Mouse (Mus musculus): ENCODE results near the gene Eif3c. TPM values are rescaled to one million over a fixed set of nuclear protein-coding genes. Genes with fewer than 3 reads are reported as not detected.

The Eif3c gene
- total and polyA plus RNA-seq, 2 experiments: 64.1 to 79.4 TPM

GRCm38 (mm10) chr7:126601896-126602295 is 35.7 kb upstream of the Eif3c start:
- Histone ChIP-seq H3K4me3 (ENCODE audit: insufficient read depth, low read depth, low read length) (no peak overlapping the region), H3K36me3 (ENCODE audit: control insufficient read depth, insufficient read depth, low read length) (no peaks in the 10 kb centered on the region), H3K9ac (ENCODE audit: low read depth, low read length) (no peak overlapping the region), H3K27ac (replicated peaks; ENCODE audit: insufficient read depth, low read depth, low read length) (no peak overlapping the region), H3K27me3 (ENCODE audit: control insufficient read depth, insufficient read depth, low read length) (no peaks in the 10 kb centered on the region), H3K79me2 (ENCODE audit: control insufficient read depth, insufficient read depth, low read length) (no peaks in the 10 kb centered on the region), H3K4me1 (ENCODE audit: control insufficient read depth, insufficient read depth, low read length) (no peaks in the 10 kb centered on the region)
- no peak for TF ChIP-seq CTCF (IDR thresholded peaks at IDR 0.05; ENCODE audit: low read depth, low read length)
- TF ChIP-seq POLR2A (IDR thresholded peaks at IDR 0.05; ENCODE audit: extremely low read depth, insufficient read depth, low read length): no peak
- no peak for DNase-seq (ENCODE audit: extremely low read depth, low read depth, low spot score)
- 39% methylated on average over 5 of the region's 5 CpGs for WGBS

GRCm38 (mm10) chr7:126598919-126599318 is 32.7 kb upstream of the Eif3c start:
- 79% methylated on average over 6 of the region's 6 CpGs for WGBS
- no peaks in the 10 kb centered on the region for H3K4me1 ChIP-seq (ENCODE audit: control insufficient read depth, insufficient read depth, low read length)
- H3K36me3 ChIP-seq (ENCODE audit: control insufficient read depth, insufficient read depth, low read length): no peaks in the 10 kb centered on the region
- no peak overlapping the region for H3K4me3 ChIP-seq (ENCODE audit: insufficient read depth, low read depth, low read length)
- no peak overlapping the region for H3K9ac ChIP-seq (ENCODE audit: low read depth, low read length)
- no peak for TF ChIP-seq CTCF (IDR thresholded peaks at IDR 0.05; ENCODE audit: low read depth, low read length)
- TF ChIP-seq POLR2A (IDR thresholded peaks at IDR 0.05; ENCODE audit: extremely low read depth, insufficient read depth, low read length): no peak
- no peaks in the 10 kb centered on the region for H3K27me3 ChIP-seq (ENCODE audit: control insufficient read depth, insufficient read depth, low read length)
- no peaks in the 10 kb centered on the region for H3K79me2 ChIP-seq (ENCODE audit: control insufficient read depth, insufficient read depth, low read length)
- no peak overlapping the region for H3K27ac ChIP-seq (replicated peaks; ENCODE audit: insufficient read depth, low read depth, low read length)
- DNase-seq (ENCODE audit: extremely low read depth, low read depth, low spot score): no peak

- H3K79me2 ChIP-seq (ENCODE audit: control insufficient read depth, insufficient read depth, low read length): no peaks in the 10 kb centered on the region
- H3K27ac ChIP-seq (replicated peaks; ENCODE audit: insufficient read depth, low read depth, low read length): no peak overlapping the region
- no peaks in the 10 kb centered on the region for H3K36me3 ChIP-seq (ENCODE audit: control insufficient read depth, insufficient read depth, low read length)
- no peak for TF ChIP-seq POLR2A (IDR thresholded peaks at IDR 0.05; ENCODE audit: extremely low read depth, insufficient read depth, low read length)
- no peak for DNase-seq (ENCODE audit: extremely low read depth, low read depth, low spot score)
- H3K9ac ChIP-seq (ENCODE audit: low read depth, low read length): no peak overlapping the region
- no peaks in the 10 kb centered on the region for H3K27me3 ChIP-seq (ENCODE audit: control insufficient read depth, insufficient read depth, low read length)
- WGBS: 45% methylated on average over 6 of the region's 6 CpGs
- no peaks in the 10 kb centered on the region for H3K4me1 ChIP-seq (ENCODE audit: control insufficient read depth, insufficient read depth, low read length)
- no peak overlapping the region for H3K4me3 ChIP-seq (ENCODE audit: insufficient read depth, low read depth, low read length)
These were observed 30.2 kb upstream of the Eif3c start for GRCm38 (mm10) chr7:126596414-126596813.

GRCm38 (mm10) chr7:126595890-126596289 is 29.7 kb upstream of the Eif3c start:
- Histone ChIP-seq H3K4me3 (ENCODE audit: insufficient read depth, low read depth, low read length) (no peak overlapping the region), H3K9ac (ENCODE audit: low read depth, low read length) (no peak overlapping the region), H3K79me2 (ENCODE audit: control insufficient read depth, insufficient read depth, low read length) (no peaks in the 10 kb centered on the region), H3K36me3 (ENCODE audit: control insufficient read depth, insufficient read depth, low read length) (no peaks in the 10 kb centered on the region), H3K27ac (replicated peaks; ENCODE audit: insufficient read depth, low read depth, low read length) (no peak overlapping the region), H3K4me1 (ENCODE audit: control insufficient read depth, insufficient read depth, low read length) (no peaks in the 10 kb centered on the region), H3K27me3 (ENCODE audit: control insufficient read depth, insufficient read depth, low read length) (no peaks in the 10 kb centered on the region)
- TF ChIP-seq CTCF (IDR thresholded peaks at IDR 0.05; ENCODE audit: low read depth, low read length): no peak
- TF ChIP-seq POLR2A (IDR thresholded peaks at IDR 0.05; ENCODE audit: extremely low read depth, insufficient read depth, low read length): no peak
- DNase-seq (ENCODE audit: extremely low read depth, low read depth, low spot score): no peak
- 84% methylated on average over 5 of the region's 5 CpGs for WGBS

- Histone ChIP-seq H3K79me2 (ENCODE audit: control insufficient read depth, insufficient read depth, low read length) (no peaks in the 10 kb centered on the region), H3K4me1 (ENCODE audit: control insufficient read depth, insufficient read depth, low read length) (no peaks in the 10 kb centered on the region), H3K36me3 (ENCODE audit: control insufficient read depth, insufficient read depth, low read length) (no peaks in the 10 kb centered on the region), H3K27ac (replicated peaks; ENCODE audit: insufficient read depth, low read depth, low read length) (peak within 1 kb of the TSS; percentile 37), H3K4me3 (ENCODE audit: insufficient read depth, low read depth, low read length) (peak within 1 kb of the TSS; percentile 48; the same call in 1 of the 2 replicates), H3K27me3 (ENCODE audit: control insufficient read depth, insufficient read depth, low read length) (no peaks in the 10 kb centered on the region), H3K9ac (ENCODE audit: low read depth, low read length) (0 out of 2 replicates have a peak within 1 kb of the TSS, but pooled peaks have one; percentile 37)
- TF ChIP-seq POLR2A (IDR thresholded peaks at IDR 0.05; ENCODE audit: extremely low read depth, insufficient read depth, low read length) (no peak), CTCF (IDR thresholded peaks at IDR 0.05; ENCODE audit: low read depth, low read length) (no peak)
- WGBS: 79% methylated on average over 11 of the region's 11 CpGs
- no peak for DNase-seq (ENCODE audit: extremely low read depth, low read depth, low spot score)
These were observed 28.8 kb upstream of the Eif3c start, which contains the start of gene Il27 for GRCm38 (mm10) chr7:126594862-126595561. Gene Il27 (minus strand): TSS chr7:126594941.

- WGBS: 38% methylated on average over 16 of the region's 16 CpGs
- Histone ChIP-seq H3K9ac (ENCODE audit: low read depth, low read length) (no peak overlapping the region), H3K79me2 (ENCODE audit: control insufficient read depth, insufficient read depth, low read length) (no peaks in the 10 kb centered on the region), H3K27me3 (ENCODE audit: control insufficient read depth, insufficient read depth, low read length) (no peaks in the 10 kb centered on the region), H3K36me3 (ENCODE audit: control insufficient read depth, insufficient read depth, low read length) (no peaks in the 10 kb centered on the region), H3K4me3 (ENCODE audit: insufficient read depth, low read depth, low read length) (peak overlapping the region; percentile 9; the same call in 1 of the 2 replicates), H3K4me1 (ENCODE audit: control insufficient read depth, insufficient read depth, low read length) (no peaks in the 10 kb centered on the region), H3K27ac (replicated peaks; ENCODE audit: insufficient read depth, low read depth, low read length) (peak overlapping the region; percentile 40; the same call in 1 of the 2 replicates)
- no peak for DNase-seq (ENCODE audit: extremely low read depth, low read depth, low spot score)
- TF ChIP-seq CTCF (IDR thresholded peaks at IDR 0.05; ENCODE audit: low read depth, low read length): peak; percentile 60
- TF ChIP-seq POLR2A (IDR thresholded peaks at IDR 0.05; ENCODE audit: extremely low read depth, insufficient read depth, low read length): no peak
These were observed 21.6 kb upstream of the Eif3c start for GRCm38 (mm10) chr7:126587779-126588178.
